13 mouse cellular contexts compared by ENCODE assay signal in genomic region chr2:112448046-112448445, GRCm38 (mm10). TPM values are rescaled to one million over a fixed set of nuclear protein-coding genes. Genes with fewer than 3 reads are reported as not detected.
"Had no signal": no experiment of that assay in that cellular context is flagged by ENCODE, and none has a peak within 500 bp of the region (broad histone marks: within the 10 kb centered on the region; RNA-seq: fewer than 3 reads in every experiment).

No protein-coding gene starts in this region.

RNA-seq across cellular contexts. Expression of gene Chrm5, which starts 32.5 kb away (rescaled TPM):
- polyA plus RNA-seq: intestine, postnatal 0 days; kidney, adult 2 months; kidney, postnatal 0 days; large intestine, adult 2 months; limb, embryonic 10.5 days; limb, embryonic 13.5 days; liver, embryonic 12.5 days; liver, embryonic 15.5 days; lung, adult 2 months; midbrain, embryonic 10.5 days; neural tube, embryonic 11.5 days; testis, adult 2 months; urinary bladder, adult 2 months had no signal
